Mouse (Mus musculus): Measurements from ENCODE around the gene Tanc2. TPM values are rescaled to one million over a fixed set of nuclear protein-coding genes. Genes with fewer than 3 reads are reported as not detected.

The Tanc2 gene
- polyA plus RNA-seq, 1 experiment: 0.97 TPM

DNA sequence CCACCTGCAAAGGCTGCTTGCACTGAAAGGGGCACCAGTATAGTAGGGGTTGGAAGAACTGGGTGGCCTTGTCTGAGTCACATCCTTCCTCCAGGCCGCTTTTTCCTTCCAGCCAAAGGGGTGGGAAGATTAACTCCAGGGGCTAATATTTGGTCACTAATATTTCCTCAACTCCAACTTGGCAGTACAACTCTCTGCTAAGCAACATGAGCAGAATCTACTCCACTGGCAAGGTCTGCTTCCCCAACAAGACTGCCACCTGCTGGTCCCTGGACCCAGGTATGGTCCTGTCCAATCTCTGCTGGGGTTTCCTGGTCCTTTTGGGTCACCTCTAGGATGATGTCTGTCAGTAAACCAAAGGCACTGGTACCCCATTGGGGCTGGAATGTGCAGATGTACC is 379.7 kb downstream of the Tanc2 start:
- no peak overlapping the region for H3K4me3 ChIP-seq (replicated peaks)
- TF ChIP-seq GATA1 (IDR thresholded peaks at IDR 0.05; ENCODE audit: borderline replicate concordance, low read length) (no peak), FLI1 (IDR thresholded peaks at IDR 0.05; ENCODE audit: low read length) (no peak)
- H3K9me3 ChIP-seq: peaks cover 2% of the 10 kb centered on the region; the same call in 1 of the 2 replicates
- no peaks in the 10 kb centered on the region for H3K36me3 ChIP-seq (replicated peaks; ENCODE audit: low read length)
- peaks cover 13% of the 10 kb centered on the region for H3K4me1 ChIP-seq
- H3K27me3 ChIP-seq (replicated peaks): peaks cover 94% of the 10 kb centered on the region

DNA sequence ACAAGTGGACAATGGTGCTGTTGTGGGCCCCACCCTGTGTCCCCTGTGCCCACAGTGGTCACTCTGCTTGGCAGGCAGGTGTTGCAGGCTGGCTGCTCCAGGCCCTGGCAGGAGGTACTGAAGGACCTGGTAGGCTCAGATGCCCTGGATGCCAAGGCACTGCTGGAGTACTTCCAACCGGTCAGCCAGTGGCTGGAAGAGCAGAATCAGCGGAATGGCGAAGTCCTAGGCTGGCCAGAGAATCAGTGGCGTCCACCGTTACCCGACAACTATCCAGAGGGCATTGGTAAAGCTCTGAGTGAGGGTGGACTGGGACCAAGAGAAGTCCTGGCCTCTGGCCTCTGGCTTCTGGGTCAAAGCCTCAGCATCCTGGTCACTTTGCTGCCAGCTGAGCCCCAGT is 384.8 kb downstream of the Tanc2 start:
- no peaks in the 10 kb centered on the region for H3K9me3 ChIP-seq
- H3K4me3 ChIP-seq (replicated peaks): no peak overlapping the region
- no peaks in the 10 kb centered on the region for H3K36me3 ChIP-seq (replicated peaks; ENCODE audit: low read length)
- TF ChIP-seq GATA1 (IDR thresholded peaks at IDR 0.05; ENCODE audit: borderline replicate concordance, low read length): no peak
- no peak for TF ChIP-seq FLI1 (IDR thresholded peaks at IDR 0.05; ENCODE audit: low read length)
- H3K27me3 ChIP-seq (replicated peaks): peaks cover 96% of the 10 kb centered on the region
- H3K4me1 ChIP-seq: no peaks in the 10 kb centered on the region

DNA sequence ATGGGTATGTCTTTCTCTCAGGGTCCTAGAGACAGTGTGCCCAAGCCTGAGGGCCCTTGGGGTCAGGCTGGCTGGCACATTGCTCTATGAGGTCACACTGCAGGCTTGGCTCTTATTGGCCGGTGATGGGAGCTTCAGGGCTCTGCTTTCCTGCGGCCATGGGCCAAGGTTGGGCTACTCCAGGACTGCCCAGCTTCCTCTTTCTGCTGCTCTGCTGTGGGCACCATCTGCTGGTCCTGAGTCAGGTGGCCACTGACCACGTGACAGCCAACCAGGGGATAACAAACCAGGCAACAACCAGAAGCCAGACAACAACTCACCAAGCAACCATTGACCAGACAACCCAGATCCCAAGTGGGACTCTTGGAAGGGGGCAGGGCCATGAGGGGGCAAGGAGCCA is 385.3 kb downstream of the Tanc2 start:
- Histone ChIP-seq H3K27me3 (replicated peaks) (peaks cover 96% of the 10 kb centered on the region), H3K4me3 (replicated peaks) (no peak overlapping the region), H3K36me3 (replicated peaks; ENCODE audit: low read length) (no peaks in the 10 kb centered on the region), H3K9me3 (no peaks in the 10 kb centered on the region), H3K4me1 (no peaks in the 10 kb centered on the region)
- TF ChIP-seq FLI1 (IDR thresholded peaks at IDR 0.05; ENCODE audit: low read length): no peak
- no peak for TF ChIP-seq GATA1 (IDR thresholded peaks at IDR 0.05; ENCODE audit: borderline replicate concordance, low read length)

DNA sequence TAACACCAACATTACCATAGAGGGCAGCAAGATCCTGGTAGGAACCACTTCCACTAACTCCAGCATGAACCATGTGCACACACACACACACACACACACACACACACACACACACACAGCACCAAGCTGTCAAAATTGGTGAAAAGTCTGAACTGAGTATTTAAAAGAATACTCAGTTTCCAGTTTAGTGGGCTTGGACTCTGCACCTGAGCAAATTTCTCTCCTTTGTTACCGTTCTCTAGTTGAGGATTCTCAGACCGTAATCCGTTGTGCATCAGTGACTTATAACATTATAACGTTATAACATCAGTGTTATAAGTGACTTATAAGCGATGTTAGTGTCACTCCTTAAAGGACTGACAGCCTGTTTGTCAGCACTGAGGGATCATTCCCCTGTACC is 385.9 kb downstream of the Tanc2 start:
- Histone ChIP-seq H3K4me1 (no peaks in the 10 kb centered on the region), H3K27me3 (replicated peaks) (peaks cover 95% of the 10 kb centered on the region), H3K9me3 (no peaks in the 10 kb centered on the region), H3K36me3 (replicated peaks; ENCODE audit: low read length) (no peaks in the 10 kb centered on the region), H3K4me3 (replicated peaks) (no peak overlapping the region)
- TF ChIP-seq GATA1 (IDR thresholded peaks at IDR 0.05; ENCODE audit: borderline replicate concordance, low read length) (no peak), FLI1 (IDR thresholded peaks at IDR 0.05; ENCODE audit: low read length) (no peak)

DNA sequence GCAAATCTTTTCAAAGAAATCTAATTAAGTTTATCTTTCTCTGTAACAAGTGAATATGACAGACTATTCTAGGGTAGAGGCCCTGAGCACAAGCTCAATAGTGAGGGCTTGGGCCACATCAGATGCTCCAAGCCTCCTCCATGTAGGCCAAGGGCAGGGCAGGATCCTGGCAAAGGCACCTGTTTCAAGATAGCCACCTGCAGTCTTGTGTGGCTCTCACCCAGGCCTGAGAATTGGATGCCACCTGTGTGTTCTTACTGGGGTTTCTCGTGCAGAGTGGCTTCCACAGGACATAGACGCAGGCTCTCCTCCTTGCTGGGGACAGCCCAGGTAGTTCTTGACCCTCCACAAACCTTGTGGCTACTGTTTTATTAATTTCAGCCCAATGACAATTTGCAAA is 388.4 kb downstream of the Tanc2 start:
- Histone ChIP-seq H3K4me1 (no peaks in the 10 kb centered on the region), H3K9me3 (no peaks in the 10 kb centered on the region), H3K27me3 (replicated peaks) (peaks cover 91% of the 10 kb centered on the region), H3K4me3 (replicated peaks) (no peak overlapping the region), H3K36me3 (replicated peaks; ENCODE audit: low read length) (no peaks in the 10 kb centered on the region)
- TF ChIP-seq FLI1 (IDR thresholded peaks at IDR 0.05; ENCODE audit: low read length): no peak
- no peak for TF ChIP-seq GATA1 (IDR thresholded peaks at IDR 0.05; ENCODE audit: borderline replicate concordance, low read length)

DNA sequence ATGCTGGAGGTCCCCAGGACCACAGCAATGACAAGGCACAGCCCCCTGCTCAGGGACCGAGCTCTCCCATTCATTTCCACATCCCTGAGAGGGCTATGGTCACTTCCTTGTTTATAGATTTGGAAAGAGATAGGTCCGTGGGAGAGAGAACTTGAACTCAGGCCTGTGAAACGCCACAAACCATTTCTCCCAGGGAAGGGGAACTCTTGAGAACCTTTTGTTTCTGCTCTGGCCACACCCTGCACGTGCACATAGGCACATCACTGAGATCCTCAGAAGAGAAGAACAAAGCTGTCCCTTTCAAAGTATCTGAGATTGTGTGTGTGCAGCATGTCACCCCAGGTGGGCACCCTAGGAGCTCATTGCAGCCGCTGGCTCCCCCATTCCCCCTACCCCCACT is 388.8 kb downstream of the Tanc2 start:
- peaks cover 89% of the 10 kb centered on the region for H3K27me3 ChIP-seq (replicated peaks)
- TF ChIP-seq FLI1 (IDR thresholded peaks at IDR 0.05; ENCODE audit: low read length): no peak
- no peak for TF ChIP-seq GATA1 (IDR thresholded peaks at IDR 0.05; ENCODE audit: borderline replicate concordance, low read length)
- no peaks in the 10 kb centered on the region for H3K4me1 ChIP-seq
- no peak overlapping the region for H3K4me3 ChIP-seq (replicated peaks)
- no peaks in the 10 kb centered on the region for H3K36me3 ChIP-seq (replicated peaks; ENCODE audit: low read length)
- no peaks in the 10 kb centered on the region for H3K9me3 ChIP-seq

Other genes starting within 250 kb of the Tanc2 start
- gene March10, start 133.3 kb upstream of the Tanc2 start, polyA plus RNA-seq (2012; ENCODE audit: insufficient read depth, low replicate concordance): 0.87 and 1.3 TPM in 2 replicates

All from megakaryocyte, embryonic 14.5 days (primary cell).